Mouse (Mus musculus) forebrain, postnatal 0 days (tissue): ENCODE data around the gene Gsta2. TPM values are rescaled to one million over a fixed set of nuclear protein-coding genes. Genes with fewer than 3 reads are reported as not detected.
"Not testable (repeated sequence)": the region's sequence is repeated elsewhere in the genome, so short reads cannot be mapped to it uniquely, and the experiment has no call there.

Experiments used
- ATAC-seq: fragments of 200-750 bp; cut with Nextera tagmentation; 2 replicates; pipeline ENCODE4 v1.8.0; 2017; ENCODE audit warnings: mild to moderate bottlenecking, moderate library complexity
- DNase-seq: peaks from one replicate; pipeline ENCODE4 v3.0.0-alpha.2; 2015
- H3K27ac ChIP-seq: fragments of 300-500 bp; sonication (generic); 2 replicates; pipeline ENCODE4 v1.5.1; 2014; ENCODE audit warnings: low read depth, mild to moderate bottlenecking, antibody characterized with exemption, low read length, moderate library complexity, mixed read lengths
- H3K27me3 ChIP-seq: fragments of 300-500 bp; sonication (generic); 2 replicates; pipeline ENCODE4 v1.6.1; 2014; ENCODE audit warnings: mild to moderate bottlenecking, low read length, mixed read lengths; ENCODE audit not compliant: insufficient read depth
- H3K36me3 ChIP-seq: fragments of 300-500 bp; sonication (generic); 2 replicates; pipeline ENCODE4 v1.6.1; 2014; ENCODE audit warnings: mild to moderate bottlenecking, moderate library complexity; ENCODE audit not compliant: insufficient read depth
- H3K4me1 ChIP-seq: fragments of 300-500 bp; sonication (generic); 2 replicates; pipeline ENCODE4 v1.6.1; 2014; ENCODE audit warnings: antibody characterized with exemption; ENCODE audit not compliant: insufficient read depth
- H3K4me2 ChIP-seq: fragments of 300-500 bp; sonication (generic); 2 replicates; pipeline ENCODE4 v1.6.1; 2014; ENCODE audit warnings: low read depth, mild to moderate bottlenecking, moderate library complexity
- H3K4me3 ChIP-seq: fragments of 300-500 bp; sonication (generic); 2 replicates; pipeline ENCODE4 v1.5.1; 2014; ENCODE audit warnings: low read depth, low read length, mixed read lengths
- H3K9ac ChIP-seq: fragments of 300-500 bp; sonication (generic); 2 replicates; pipeline ENCODE4 v1.6.1; 2014; ENCODE audit warnings: mild to moderate bottlenecking
- H3K9me3 ChIP-seq: fragments of 300-500 bp; sonication (generic); 2 replicates; pipeline ENCODE4 v1.6.1; 2016; ENCODE audit warnings: low read length
- CTCF ChIP-seq: sonication (generic); IDR thresholded peaks from 2 replicates; pipeline ENCODE4 v1.5.1; 2016; ENCODE audit warnings: antibody characterized with exemption, control low read depth, low read depth
- WGBS: fragments of 180-500 bp; shearing (Covaris S2); extraction: QIAGEN DNeasy Blood & Tissue Kit; methylation state at CpG from one replicate; pipeline ENCODE4 v1.1.7; 2014; 5-methylcytosine and 5-hydroxymethylcytosine counted together
- polyA plus RNA-seq: library from polyadenylated mRNA; unstranded; fragments of >200 nt; fragmentation: Nextera tagmentation; extraction: Ambion mirVana; gene quantifications from 2 replicates; pipeline ENCODE4 v1.2.1, GENCODE M21; 2015
- total RNA-seq: library from RNA; depleted of rRNA; stranded (reverse); fragments of >200 nt; gene quantifications from 2 replicates; pipeline ENCODE4 v1.2.3, GENCODE M21; 2014; rRNA removed

Gsta2 gene
- total and polyA plus RNA-seq, 2 experiments from 2014 or later, result not detected

- peak; percentile 68 for DNase-seq
- peak; percentile 34; the same call in 1 of the 2 replicates for ATAC-seq
Measured at GRCm38 (mm10) chr9:78296089-78296488, 59.5 kb downstream of the Gsta2 start.

GRCm38 (mm10) chr9:78294781-78295180 lies 60.8 kb downstream of the Gsta2 start:
- not testable (repeated sequence) for H3K9me3 ChIP-seq, DNase-seq, H3K4me3 ChIP-seq, H3K4me1 ChIP-seq, ATAC-seq, H3K36me3 ChIP-seq, H3K9ac ChIP-seq, H3K27ac ChIP-seq, H3K27me3 ChIP-seq, H3K4me2 ChIP-seq
- WGBS, result 83% methylated on average over 4 of the region's 7 CpGs

More at GRCm38 (mm10) chr9:78296089-78296488, 59.5 kb downstream of the Gsta2 start:
- peak; percentile 75 for TF ChIP-seq CTCF
- not testable (repeated sequence) for H3K4me2 ChIP-seq, H3K27ac ChIP-seq, H3K9me3 ChIP-seq, H3K4me3 ChIP-seq, H3K4me1 ChIP-seq, H3K27me3 ChIP-seq, H3K36me3 ChIP-seq, H3K9ac ChIP-seq
- 10% methylated on average over 6 of the region's 6 CpGs for WGBS

GRCm38 (mm10) chr9:78293683-78294082 lies 61.9 kb downstream of the Gsta2 start:
- not testable (repeated sequence) for H3K27me3 ChIP-seq, ATAC-seq, H3K9ac ChIP-seq, DNase-seq, H3K27ac ChIP-seq, H3K36me3 ChIP-seq, H3K4me1 ChIP-seq, H3K9me3 ChIP-seq, H3K4me2 ChIP-seq, H3K4me3 ChIP-seq
- 87% methylated on average over 1 of the region's 1 CpGs for WGBS

GRCm38 (mm10) chr9:78292462-78292861 lies 63.1 kb downstream of the Gsta2 start:
- 89% methylated on average over 7 of the region's 8 CpGs for WGBS
- H3K27me3 ChIP-seq, H3K27ac ChIP-seq, H3K36me3 ChIP-seq, H3K9me3 ChIP-seq, ATAC-seq, DNase-seq, H3K4me1 ChIP-seq, H3K4me3 ChIP-seq, H3K4me2 ChIP-seq, H3K9ac ChIP-seq: not testable (repeated sequence)

- not testable (repeated sequence) for H3K27me3 ChIP-seq, H3K9ac ChIP-seq, ATAC-seq, H3K36me3 ChIP-seq, H3K4me1 ChIP-seq, H3K4me3 ChIP-seq, DNase-seq, H3K4me2 ChIP-seq, H3K9me3 ChIP-seq, H3K27ac ChIP-seq
- WGBS, result 94% methylated on average over 3 of the region's 3 CpGs
Measured at GRCm38 (mm10) chr9:78289723-78290122, 65.9 kb downstream of the Gsta2 start, which contains the start of gene Gm10639. TSS of gene Gm10639 (plus strand) at chr9:78289923.

- H3K27me3 ChIP-seq, ATAC-seq, H3K4me1 ChIP-seq, H3K4me2 ChIP-seq, H3K27ac ChIP-seq, H3K9me3 ChIP-seq, H3K4me3 ChIP-seq, H3K9ac ChIP-seq, H3K36me3 ChIP-seq, DNase-seq: not testable (repeated sequence)
- WGBS, result 88% methylated on average over 1 of the region's 1 CpGs
Measured at GRCm38 (mm10) chr9:78289063-78289462, 66.5 kb downstream of the Gsta2 start.

GRCm38 (mm10) chr9:78282002-78282711 lies 73.4 kb downstream of the Gsta2 start:
- WGBS, result 77% methylated on average over 4 of the region's 4 CpGs
- not testable (repeated sequence) for ATAC-seq, DNase-seq, H3K36me3 ChIP-seq, H3K9ac ChIP-seq, H3K4me3 ChIP-seq, H3K9me3 ChIP-seq, H3K27ac ChIP-seq, H3K27me3 ChIP-seq, H3K4me2 ChIP-seq, H3K4me1 ChIP-seq

Other genes starting within 250 kb of the Gsta2 start
- gene Fbxo9, start 246.7 kb downstream of the Gsta2 start, total RNA-seq, result 90.3 and 91.5 TPM in 2 replicates
- 62.3 and 72.6 TPM in 2 replicates for gene Fbxo9, start 246.7 kb downstream of the Gsta2 start, polyA plus RNA-seq
- gene Ick, start 246.6 kb downstream of the Gsta2 start, total RNA-seq, result 39.2 and 39.7 TPM in 2 replicates
- 33.9 and 36.3 TPM in 2 replicates for gene Ick, start 246.6 kb downstream of the Gsta2 start, polyA plus RNA-seq
- gene Gsta4, start 173.0 kb downstream of the Gsta2 start, total RNA-seq, result 12.6 and 14.8 TPM in 2 replicates
- gene Gsta4, start 173.0 kb downstream of the Gsta2 start, polyA plus RNA-seq, result 28.8 and 31.0 TPM in 2 replicates
- not detected in 2 replicates for gene Gsta1, start 125.1 kb downstream of the Gsta2 start, total RNA-seq
- not detected in 2 replicates for gene Gsta1, start 125.1 kb downstream of the Gsta2 start, polyA plus RNA-seq
- not detected in 2 replicates for gene Gm3776, start 98.7 kb downstream of the Gsta2 start, total RNA-seq
- 0.23 TPM in 1 of 2 replicates, not detected in the other for gene Gm3776, start 98.7 kb downstream of the Gsta2 start, polyA plus RNA-seq
- not detected in 2 replicates for gene Gm10639, start 65.9 kb downstream of the Gsta2 start, total RNA-seq
- gene Gm10639, start 65.9 kb downstream of the Gsta2 start, polyA plus RNA-seq, result not detected in 2 replicates
- not detected in 2 replicates for gene Omt2a, start 41.0 kb downstream of the Gsta2 start, total RNA-seq
- gene Omt2a, start 41.0 kb downstream of the Gsta2 start, polyA plus RNA-seq, result not detected in 2 replicates
- gene Omt2b, start 28.2 kb downstream of the Gsta2 start, total RNA-seq, result not detected in 2 replicates
- not detected in 2 replicates for gene Omt2b, start 28.2 kb downstream of the Gsta2 start, polyA plus RNA-seq
- gene Dppa5a, start 12.4 kb upstream of the Gsta2 start, total RNA-seq, result 2.2 and 3.3 TPM in 2 replicates
- 4.9 and 6.9 TPM in 2 replicates for gene Dppa5a, start 12.4 kb upstream of the Gsta2 start, polyA plus RNA-seq
- 3.5 and 5.1 TPM in 2 replicates for gene Ooep, start 22.9 kb upstream of the Gsta2 start, total RNA-seq
- 4.2 and 5.2 TPM in 2 replicates for gene Ooep, start 22.9 kb upstream of the Gsta2 start, polyA plus RNA-seq
- gene Ddx43, start 40.0 kb upstream of the Gsta2 start, total RNA-seq, result 0.33 and 0.85 TPM in 2 replicates
- gene Ddx43, start 40.0 kb upstream of the Gsta2 start, polyA plus RNA-seq, result 0.23 and 0.29 TPM in 2 replicates
- gene Cgas, start 87.4 kb upstream of the Gsta2 start, total RNA-seq, result 0.85 and 0.90 TPM in 2 replicates
- gene Cgas, start 87.4 kb upstream of the Gsta2 start, polyA plus RNA-seq, result 0.33 and 0.47 TPM in 2 replicates
- 27.5 and 27.8 TPM in 2 replicates for gene Mto1, start 92.4 kb upstream of the Gsta2 start, total RNA-seq
- gene Mto1, start 92.4 kb upstream of the Gsta2 start, polyA plus RNA-seq, result 15.9 and 19.6 TPM in 2 replicates
- gene Gm17324, start 93.0 kb upstream of the Gsta2 start, total RNA-seq, result 1.2 and 1.7 TPM in 2 replicates
- 2.8 and 3.3 TPM in 2 replicates for gene Gm17324, start 93.0 kb upstream of the Gsta2 start, polyA plus RNA-seq
- 9,311 and 11,752 TPM in 2 replicates for gene Eef1a1, start 133.4 kb upstream of the Gsta2 start, total RNA-seq
- 2,982 and 3,284 TPM in 2 replicates for gene Eef1a1, start 133.4 kb upstream of the Gsta2 start, polyA plus RNA-seq
- gene Slc17a5, start 232.3 kb upstream of the Gsta2 start, total RNA-seq, result 11.1 and 11.5 TPM in 2 replicates
- gene Slc17a5, start 232.3 kb upstream of the Gsta2 start, polyA plus RNA-seq, result 10.5 and 16.1 TPM in 2 replicates